Mouse (Mus musculus): ENCODE measurements around the gene Otulinl.

DNA sequence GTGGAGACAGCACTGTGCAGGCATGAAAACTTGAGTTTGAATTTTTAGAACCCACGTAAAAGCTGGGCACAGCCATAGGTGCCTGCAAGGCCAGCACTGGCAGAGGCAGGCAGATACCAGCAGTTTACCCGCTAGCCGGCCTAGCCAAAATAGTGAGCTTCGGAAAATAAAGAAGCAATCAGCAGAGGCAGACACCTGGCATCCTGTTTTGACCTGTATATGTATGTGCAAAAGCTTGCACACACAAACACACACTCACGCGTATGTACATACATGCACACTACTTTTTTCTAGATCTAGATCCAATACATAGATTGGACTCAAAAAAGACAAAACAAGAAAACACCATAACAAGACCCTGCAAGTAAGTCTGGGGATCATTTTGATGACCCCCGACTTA lies 12.8 kb downstream of the Otulinl start:
- TF ChIP-seq CTCF (IDR thresholded peaks at IDR 0.05; ENCODE audit: control insufficient read depth, insufficient read depth, insufficient replicate concordance, low read depth, low read length), result no peak
- TF ChIP-seq POLR2A (IDR thresholded peaks at IDR 0.05; ENCODE audit: control insufficient read depth, low read depth, low read length), result no peak
